Mouse (Mus musculus) embryonic facial prominence, embryonic 12.5 days (tissue): Measurements from ENCODE around the gene Grip1. TPM values are rescaled to one million over a fixed set of nuclear protein-coding genes. Genes with fewer than 3 reads are reported as not detected.

Experiments used
- ATAC-seq: fragments of 200-750 bp; cut with Nextera tagmentation; 2 replicates; pipeline ENCODE4 v1.8.0; 2017; ENCODE audit not compliant: insufficient number of reproducible peaks, insufficient read depth, low FRiP score, low TSS enrichment
- H3K27ac ChIP-seq: fragments of 300-500 bp; sonication (generic); 2 replicates; pipeline ENCODE4 v1.5.1; 2016; ENCODE audit warnings: mild to moderate bottlenecking
- H3K27me3 ChIP-seq: fragments of 300-500 bp; sonication (generic); 2 replicates; pipeline ENCODE4 v1.6.1; 2016; ENCODE audit warnings: mild to moderate bottlenecking, moderate library complexity
- H3K36me3 ChIP-seq: fragments of 300-500 bp; sonication (generic); 2 replicates; pipeline ENCODE4 v1.6.1; 2016; ENCODE audit warnings: mild to moderate bottlenecking
- H3K4me1 ChIP-seq: fragments of 300-500 bp; sonication (generic); 2 replicates; pipeline ENCODE4 v1.6.1; 2016
- H3K4me2 ChIP-seq: fragments of 300-500 bp; sonication (generic); replicated peaks from 2 replicates; pipeline ENCODE4 v1.6.1; 2016; ENCODE audit warnings: mild to moderate bottlenecking, moderate library complexity
- H3K4me3 ChIP-seq: fragments of 300-500 bp; sonication (generic); 2 replicates; pipeline ENCODE4 v1.5.1; 2016; ENCODE audit warnings: mild to moderate bottlenecking
- H3K9ac ChIP-seq: fragments of 300-500 bp; sonication (generic); 2 replicates; pipeline ENCODE4 v1.6.1; 2016; ENCODE audit warnings: mild to moderate bottlenecking, moderate library complexity
- H3K9me3 ChIP-seq: fragments of 300-500 bp; sonication (generic); 2 replicates; pipeline ENCODE4 v1.6.1; 2016; ENCODE audit warnings: mild to moderate bottlenecking, moderate library complexity
- WGBS: fragments of 180-500 bp; shearing (Covaris S2); methylation state at CpG from one replicate; pipeline ENCODE4 v1.1.7; 2016; 5-methylcytosine and 5-hydroxymethylcytosine counted together
- polyA plus RNA-seq: library from polyadenylated mRNA; unstranded; fragments of >200 nt; fragmentation: Nextera tagmentation; extraction: Ambion mirVana; gene quantifications from 2 replicates; pipeline ENCODE4 v1.2.1, GENCODE M21; 2016

Grip1 gene
- polyA plus RNA-seq, 1 experiment from 2014 or later = 5.8 TPM

GRCm38 (mm10) chr10:119984299-119984698 is 530.7 kb downstream of the Grip1 start:
- Histone ChIP-seq H3K27me3 (no peaks in the 10 kb centered on the region), H3K9ac (no peak overlapping the region), H3K27ac (no peak overlapping the region), H3K4me3 (no peak overlapping the region), H3K4me2 (no peak overlapping the region), H3K9me3 (no peaks in the 10 kb centered on the region), H3K4me1 (peaks cover 5% of the 10 kb centered on the region), H3K36me3 (no peaks in the 10 kb centered on the region)
- 89% methylated on average over 9 of the region's 9 CpGs for WGBS
- no peak for ATAC-seq

- Histone ChIP-seq H3K27ac (no peak overlapping the region), H3K4me2 (no peak overlapping the region), H3K4me3 (no peak overlapping the region), H3K36me3 (no peaks in the 10 kb centered on the region), H3K9ac (no peak overlapping the region), H3K9me3 (0 out of 2 replicates have a peak, but pooled peaks cover 3% of the 10 kb centered on the region), H3K27me3 (no peaks in the 10 kb centered on the region), H3K4me1 (no peaks in the 10 kb centered on the region)
- WGBS = 88% methylated on average over 4 of the region's 4 CpGs
- ATAC-seq = no peak
Observed at GRCm38 (mm10) chr10:119998475-119998874, 544.8 kb downstream of the Grip1 start.

- no peak for ATAC-seq
- no peaks in the 10 kb centered on the region for H3K4me1 ChIP-seq
- no peak overlapping the region for H3K27ac ChIP-seq
- no peak overlapping the region for H3K4me3 ChIP-seq
- H3K9ac ChIP-seq = no peak overlapping the region
- H3K4me2 ChIP-seq = no peak overlapping the region
- 90% methylated on average over 4 of the region's 4 CpGs for WGBS
- H3K9me3 ChIP-seq = no peaks in the 10 kb centered on the region
- no peaks in the 10 kb centered on the region for H3K36me3 ChIP-seq
- H3K27me3 ChIP-seq = no peaks in the 10 kb centered on the region
Observed at GRCm38 (mm10) chr10:120002149-120002548, 548.5 kb downstream of the Grip1 start.

- no peak overlapping the region for H3K4me3 ChIP-seq
- no peaks in the 10 kb centered on the region for H3K27me3 ChIP-seq
- no peaks in the 10 kb centered on the region for H3K36me3 ChIP-seq
- H3K27ac ChIP-seq = no peak overlapping the region
- H3K4me2 ChIP-seq = no peak overlapping the region
- no peaks in the 10 kb centered on the region for H3K9me3 ChIP-seq
- no peak for ATAC-seq
- 89% methylated on average over 7 of the region's 7 CpGs for WGBS
- H3K4me1 ChIP-seq = no peaks in the 10 kb centered on the region
- H3K9ac ChIP-seq = no peak overlapping the region
Observed at GRCm38 (mm10) chr10:120004096-120004495, 550.5 kb downstream of the Grip1 start.

GRCm38 (mm10) chr10:120005581-120005980 is 552.0 kb downstream of the Grip1 start:
- Histone ChIP-seq H3K27ac (no peak overlapping the region), H3K9ac (no peak overlapping the region), H3K27me3 (no peaks in the 10 kb centered on the region), H3K36me3 (no peaks in the 10 kb centered on the region), H3K9me3 (no peaks in the 10 kb centered on the region), H3K4me3 (no peak overlapping the region), H3K4me1 (no peaks in the 10 kb centered on the region), H3K4me2 (no peak overlapping the region)
- 87% methylated on average over 5 of the region's 5 CpGs for WGBS
- no peak for ATAC-seq

GRCm38 (mm10) chr10:120012331-120012730 is 558.7 kb downstream of the Grip1 start:
- WGBS = 90% methylated on average over 10 of the region's 13 CpGs
- ATAC-seq = no peak

GRCm38 (mm10) chr10:120015117-120015516 is 561.5 kb downstream of the Grip1 start:
- Histone ChIP-seq H3K36me3 (no peaks in the 10 kb centered on the region), H3K27me3 (no peaks in the 10 kb centered on the region), H3K9ac (no peak overlapping the region), H3K4me1 (no peaks in the 10 kb centered on the region), H3K4me3 (no peak overlapping the region), H3K9me3 (no peaks in the 10 kb centered on the region), H3K4me2 (no peak overlapping the region), H3K27ac (no peak overlapping the region)
- 89% methylated on average over 3 of the region's 3 CpGs for WGBS
- ATAC-seq = no peak

More at GRCm38 (mm10) chr10:120012331-120012730, 558.7 kb downstream of the Grip1 start:
- Histone ChIP-seq H3K36me3 (no peaks in the 10 kb centered on the region), H3K27me3 (no peaks in the 10 kb centered on the region), H3K4me2 (no peak overlapping the region), H3K27ac (no peak overlapping the region), H3K9ac (no peak overlapping the region), H3K4me1 (no peaks in the 10 kb centered on the region), H3K9me3 (no peaks in the 10 kb centered on the region), H3K4me3 (no peak overlapping the region)

GRCm38 (mm10) chr10:120026437-120026836 is 572.8 kb downstream of the Grip1 start:
- Histone ChIP-seq H3K27ac (no peak overlapping the region), H3K27me3 (no peaks in the 10 kb centered on the region), H3K9me3 (no peaks in the 10 kb centered on the region), H3K36me3 (no peaks in the 10 kb centered on the region), H3K9ac (no peak overlapping the region), H3K4me2 (no peak overlapping the region), H3K4me1 (no peaks in the 10 kb centered on the region), H3K4me3 (no peak overlapping the region)
- no peak for ATAC-seq
- 66% methylated on average over 10 of the region's 10 CpGs for WGBS

GRCm38 (mm10) chr10:120030901-120031300 is 577.3 kb downstream of the Grip1 start:
- Histone ChIP-seq H3K27ac (no peak overlapping the region), H3K4me1 (no peaks in the 10 kb centered on the region), H3K36me3 (no peaks in the 10 kb centered on the region), H3K27me3 (no peaks in the 10 kb centered on the region), H3K9ac (no peak overlapping the region), H3K9me3 (no peaks in the 10 kb centered on the region), H3K4me3 (no peak overlapping the region), H3K4me2 (no peak overlapping the region)
- no peak for ATAC-seq
- 87% methylated on average over 6 of the region's 6 CpGs for whole genome bisulfite sequencing

GRCm38 (mm10) chr10:120031316-120031715 is 577.7 kb downstream of the Grip1 start:
- Histone ChIP-seq H3K36me3 (no peaks in the 10 kb centered on the region), H3K4me1 (no peaks in the 10 kb centered on the region), H3K4me3 (no peak overlapping the region), H3K9ac (no peak overlapping the region), H3K9me3 (no peaks in the 10 kb centered on the region), H3K27me3 (no peaks in the 10 kb centered on the region), H3K4me2 (no peak overlapping the region), H3K27ac (no peak overlapping the region)
- ATAC-seq = no peak
- WGBS = 92% methylated on average over 8 of the region's 8 CpGs

GRCm38 (mm10) chr10:120033866-120034265 is 580.2 kb downstream of the Grip1 start:
- no peaks in the 10 kb centered on the region for H3K36me3 ChIP-seq
- H3K27ac ChIP-seq = no peak overlapping the region
- H3K4me1 ChIP-seq = no peaks in the 10 kb centered on the region
- no peaks in the 10 kb centered on the region for H3K27me3 ChIP-seq
- WGBS = 88% methylated on average over 9 of the region's 9 CpGs
- no peak overlapping the region for H3K4me2 ChIP-seq
- H3K4me3 ChIP-seq = no peak overlapping the region
- no peak for ATAC-seq
- H3K9ac ChIP-seq = no peak overlapping the region
- no peaks in the 10 kb centered on the region for H3K9me3 ChIP-seq

- H3K27ac ChIP-seq = no peak overlapping the region
- no peak overlapping the region for H3K4me3 ChIP-seq
- H3K9ac ChIP-seq = no peak overlapping the region
- H3K4me1 ChIP-seq = no peaks in the 10 kb centered on the region
- H3K9me3 ChIP-seq = no peaks in the 10 kb centered on the region
- no peaks in the 10 kb centered on the region for H3K36me3 ChIP-seq
- no peaks in the 10 kb centered on the region for H3K27me3 ChIP-seq
- H3K4me2 ChIP-seq = no peak overlapping the region
- 52% methylated on average over 15 of the region's 15 CpGs for WGBS
- ATAC-seq = no peak
Observed at GRCm38 (mm10) chr10:120035211-120035733, 581.6 kb downstream of the Grip1 start.

GRCm38 (mm10) chr10:120035824-120036223 is 582.2 kb downstream of the Grip1 start:
- Histone ChIP-seq H3K27ac (no peak overlapping the region), H3K4me1 (no peaks in the 10 kb centered on the region), H3K4me3 (no peak overlapping the region), H3K27me3 (no peaks in the 10 kb centered on the region), H3K9ac (no peak overlapping the region), H3K4me2 (no peak overlapping the region), H3K9me3 (no peaks in the 10 kb centered on the region), H3K36me3 (no peaks in the 10 kb centered on the region)
- 68% methylated on average over 6 of the region's 6 CpGs for WGBS
- ATAC-seq = no peak
